Mouse (Mus musculus) erythroblast, embryonic 14.5 days (primary cell): ENCODE measurements around the gene Idnk.

Source experiments
- GATA1 ChIP-seq: IDR thresholded peaks from 2 replicates; pipeline ENCODE4 v1.6.1; 2012; ENCODE audit warnings: low read length, inconsistent platforms, mixed read lengths
- TAL1 ChIP-seq: IDR thresholded peaks from 3 replicates; pipeline ENCODE4 v1.6.1; 2012; ENCODE audit warnings: low read length, inconsistent platforms, mixed read lengths

- no peak for TF ChIP-seq GATA1
- TF ChIP-seq TAL1 = no peak
Observed at GRCm38 (mm10) chr13:58184111-58184510, 26.7 kb downstream of the Idnk start.
